Mouse (Mus musculus) embryonic facial prominence, embryonic 12.5 days (tissue): ENCODE measurements at regions not wholly inside any gene's neighbourhood (a gene's known extent, or its start where the extent isn't known, plus 50 kb on each side); places are given as distances from the start of the nearest gene placed in this dataset.

Source experiments
- ATAC-seq: fragments of 200-750 bp; cut with Nextera tagmentation; 2 replicates; pipeline ENCODE4 v1.8.0; 2017; ENCODE audit not compliant: insufficient number of reproducible peaks, insufficient read depth, low FRiP score, low TSS enrichment
- H3K27ac ChIP-seq: fragments of 300-500 bp; sonication (generic); 2 replicates; pipeline ENCODE4 v1.5.1; 2016; ENCODE audit warnings: mild to moderate bottlenecking
- H3K27me3 ChIP-seq: fragments of 300-500 bp; sonication (generic); 2 replicates; pipeline ENCODE4 v1.6.1; 2016; ENCODE audit warnings: mild to moderate bottlenecking, moderate library complexity
- H3K36me3 ChIP-seq: fragments of 300-500 bp; sonication (generic); 2 replicates; pipeline ENCODE4 v1.6.1; 2016; ENCODE audit warnings: mild to moderate bottlenecking
- H3K4me1 ChIP-seq: fragments of 300-500 bp; sonication (generic); 2 replicates; pipeline ENCODE4 v1.6.1; 2016
- H3K4me2 ChIP-seq: fragments of 300-500 bp; sonication (generic); replicated peaks from 2 replicates; pipeline ENCODE4 v1.6.1; 2016; ENCODE audit warnings: mild to moderate bottlenecking, moderate library complexity
- H3K4me3 ChIP-seq: fragments of 300-500 bp; sonication (generic); 2 replicates; pipeline ENCODE4 v1.5.1; 2016; ENCODE audit warnings: mild to moderate bottlenecking
- H3K9ac ChIP-seq: fragments of 300-500 bp; sonication (generic); 2 replicates; pipeline ENCODE4 v1.6.1; 2016; ENCODE audit warnings: mild to moderate bottlenecking, moderate library complexity
- H3K9me3 ChIP-seq: fragments of 300-500 bp; sonication (generic); 2 replicates; pipeline ENCODE4 v1.6.1; 2016; ENCODE audit warnings: mild to moderate bottlenecking, moderate library complexity
- WGBS: fragments of 180-500 bp; shearing (Covaris S2); methylation state at CpG from one replicate; pipeline ENCODE4 v1.1.7; 2016; 5-methylcytosine and 5-hydroxymethylcytosine counted together

- no peaks in the 10 kb centered on the region for H3K9me3 ChIP-seq
- peak overlapping the region; percentile 47; the same call in 1 of the 2 replicates for H3K27ac ChIP-seq
- no peak overlapping the region for H3K4me3 ChIP-seq
- H3K4me1 ChIP-seq: peaks cover 16% of the 10 kb centered on the region; the same call in 1 of the 2 replicates
- no peak overlapping the region for H3K9ac ChIP-seq
- ATAC-seq: no peak
- WGBS: 74% methylated on average over 4 of the region's 4 CpGs
- H3K27me3 ChIP-seq: no peaks in the 10 kb centered on the region
- no peaks in the 10 kb centered on the region for H3K36me3 ChIP-seq
- H3K4me2 ChIP-seq: no peak overlapping the region
Measured at GRCm38 (mm10) chr5:133172686-133173085, 629.5 kb upstream of the Auts2 start.

- no peak for ATAC-seq
- H3K9me3 ChIP-seq: no peaks in the 10 kb centered on the region
- peaks cover 24% of the 10 kb centered on the region; the same call in 1 of the 2 replicates for H3K4me1 ChIP-seq
- no peak overlapping the region for H3K4me2 ChIP-seq
- no peak overlapping the region for H3K9ac ChIP-seq
- no peak overlapping the region for H3K4me3 ChIP-seq
- H3K27ac ChIP-seq: no peak overlapping the region
- H3K36me3 ChIP-seq: no peaks in the 10 kb centered on the region
- WGBS: 21% methylated on average over 1 of the region's 1 CpGs
- H3K27me3 ChIP-seq: no peaks in the 10 kb centered on the region
Measured at GRCm38 (mm10) chr5:133171266-133171665, 628.1 kb upstream of the Auts2 start.

GRCm38 (mm10) chr5:133167576-133167975, 624.4 kb upstream of the Auts2 start:
- WGBS: 39% methylated on average over 2 of the region's 2 CpGs
- H3K36me3 ChIP-seq: no peaks in the 10 kb centered on the region
- no peaks in the 10 kb centered on the region for H3K9me3 ChIP-seq

DNA sequence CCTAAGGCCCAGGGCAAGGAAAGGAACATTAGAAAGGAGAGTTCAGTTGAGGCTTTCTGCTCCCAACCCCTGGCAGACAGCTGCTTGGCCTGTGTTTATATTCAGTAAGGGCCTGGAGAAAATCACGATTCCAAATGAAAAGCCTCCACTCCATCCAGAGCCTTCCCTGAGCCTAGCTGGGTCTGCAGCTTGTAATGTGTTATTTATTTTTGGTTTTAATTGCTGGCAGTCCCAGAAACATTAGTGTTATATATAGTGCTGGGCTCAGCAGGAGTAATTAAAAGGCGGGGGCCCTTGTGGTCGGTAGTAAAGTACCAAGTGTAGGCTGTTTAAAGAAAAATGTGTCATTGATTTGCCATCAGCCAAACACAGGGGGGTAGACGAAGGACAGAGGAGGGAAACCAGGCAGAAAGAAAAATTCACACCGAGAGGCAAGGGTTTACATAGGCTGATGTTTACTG, 623.9 kb upstream of the Auts2 start:
- Histone ChIP-seq H3K4me2 (no peak overlapping the region), H3K4me1 (peaks cover 12% of the 10 kb centered on the region; the same call in 1 of the 2 replicates), H3K9me3 (no peaks in the 10 kb centered on the region), H3K27ac (no peak overlapping the region), H3K9ac (no peak overlapping the region), H3K36me3 (no peaks in the 10 kb centered on the region), H3K4me3 (no peak overlapping the region), H3K27me3 (no peaks in the 10 kb centered on the region)
- WGBS: 24% methylated on average over 5 of the region's 5 CpGs
- no peak for ATAC-seq

More at GRCm38 (mm10) chr5:133167576-133167975, 624.4 kb upstream of the Auts2 start:
- ATAC-seq: no peak
- Histone ChIP-seq H3K4me3 (no peak overlapping the region), H3K9ac (no peak overlapping the region), H3K4me1 (peaks cover 12% of the 10 kb centered on the region; the same call in 1 of the 2 replicates), H3K27me3 (no peaks in the 10 kb centered on the region), H3K27ac (no peak overlapping the region), H3K4me2 (no peak overlapping the region)

- WGBS: 56% methylated on average over 5 of the region's 5 CpGs
- no peak for ATAC-seq
- H3K9me3 ChIP-seq: no peaks in the 10 kb centered on the region
- no peak overlapping the region for H3K27ac ChIP-seq
- no peak overlapping the region for H3K4me3 ChIP-seq
- H3K36me3 ChIP-seq: no peaks in the 10 kb centered on the region
- no peaks in the 10 kb centered on the region for H3K4me1 ChIP-seq
- no peak overlapping the region for H3K9ac ChIP-seq
- H3K4me2 ChIP-seq: no peak overlapping the region
- no peaks in the 10 kb centered on the region for H3K27me3 ChIP-seq
Measured at GRCm38 (mm10) chr5:133156115-133156857, 613.1 kb upstream of the Auts2 start.

DNA sequence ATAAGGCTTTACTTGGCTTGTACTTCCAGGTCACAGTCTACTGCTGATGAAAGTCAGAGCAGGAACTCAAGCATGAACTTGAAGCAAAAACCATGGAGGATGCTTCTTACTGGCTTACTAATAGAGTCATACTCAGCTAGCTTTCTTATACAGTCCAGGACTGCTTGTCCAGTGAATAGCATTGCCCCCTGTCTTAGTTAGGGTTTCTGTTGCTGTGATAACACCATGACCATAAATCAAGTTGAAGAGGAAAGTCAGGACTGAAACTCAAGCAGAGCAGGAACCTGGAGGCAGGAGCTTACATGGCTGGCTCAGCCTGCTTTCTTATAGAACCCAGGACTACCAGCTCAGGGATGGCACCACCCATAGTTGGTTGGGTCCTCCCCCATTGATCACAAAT, 602.9 kb upstream of the Auts2 start:
- Histone ChIP-seq H3K4me2 (no peak overlapping the region), H3K9me3 (0 out of 2 replicates have a peak, but pooled peaks cover 6% of the 10 kb centered on the region), H3K27ac (no peak overlapping the region), H3K36me3 (no peaks in the 10 kb centered on the region), H3K27me3 (no peaks in the 10 kb centered on the region), H3K4me3 (no peak overlapping the region), H3K4me1 (no peaks in the 10 kb centered on the region), H3K9ac (no peak overlapping the region)
- ATAC-seq: no peak

DNA sequence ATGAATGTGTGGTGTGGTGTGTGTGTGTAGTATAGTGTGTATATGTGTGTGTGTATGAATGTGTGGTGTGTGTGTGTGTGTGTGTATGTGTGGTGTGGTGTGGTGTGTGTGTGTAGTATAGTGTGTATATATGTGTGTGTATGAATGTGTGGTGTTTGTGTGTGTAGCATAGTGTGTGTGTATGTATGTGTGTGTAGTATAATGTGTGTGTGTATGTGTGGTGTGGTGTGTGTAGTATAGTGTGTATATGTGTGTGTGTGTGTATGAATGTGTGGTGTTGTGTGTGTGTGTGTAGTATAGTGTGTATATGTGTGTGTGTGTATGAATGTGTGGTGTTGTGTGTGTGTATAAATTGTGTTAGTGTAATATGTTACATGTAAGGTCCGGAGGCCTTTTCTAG, 600.5 kb upstream of the Auts2 start:
- H3K9ac ChIP-seq: peak overlapping the region; percentile 16; the same call in 1 of the 2 replicates
- WGBS: 100% methylated on average over 1 of the region's 1 CpGs
- no peaks in the 10 kb centered on the region for H3K4me1 ChIP-seq
- H3K27ac ChIP-seq: no peak overlapping the region
- no peak overlapping the region for H3K4me2 ChIP-seq
- H3K9me3 ChIP-seq: 0 out of 2 replicates have a peak, but pooled peaks cover 6% of the 10 kb centered on the region
- H3K4me3 ChIP-seq: no peak overlapping the region
- no peaks in the 10 kb centered on the region for H3K27me3 ChIP-seq
- ATAC-seq: 0 out of 2 replicates have a peak, but pooled peaks have one; percentile 47
- no peaks in the 10 kb centered on the region for H3K36me3 ChIP-seq

GRCm38 (mm10) chr5:133142401-133143115, 599.4 kb upstream of the Auts2 start:
- ATAC-seq: no peak

DNA sequence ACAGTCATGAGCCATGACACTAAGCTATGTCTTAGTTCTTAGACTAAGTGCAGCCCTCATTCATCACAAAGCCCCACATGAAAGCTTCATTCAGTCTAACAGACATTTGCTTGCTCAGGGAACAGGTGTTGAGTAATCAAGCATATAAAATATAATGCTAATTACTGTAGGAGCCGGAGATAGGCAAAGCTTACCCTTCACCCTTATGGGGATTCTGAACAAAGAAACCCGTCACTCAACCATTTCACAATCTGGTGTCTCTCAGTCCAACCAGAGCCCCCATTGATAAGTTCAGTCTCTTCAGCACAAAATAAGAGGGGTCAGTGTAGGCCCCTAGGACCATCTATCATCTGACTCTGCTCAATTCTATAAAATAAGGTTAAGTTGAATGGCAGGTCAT, 587.9 kb upstream of the Auts2 start:
- no peaks in the 10 kb centered on the region for H3K36me3 ChIP-seq
- ATAC-seq: no peak

More at GRCm38 (mm10) chr5:133142401-133143115, 599.4 kb upstream of the Auts2 start:
- H3K27me3 ChIP-seq: no peaks in the 10 kb centered on the region
- 0 out of 2 replicates have a peak, but pooled peaks cover 6% of the 10 kb centered on the region for H3K9me3 ChIP-seq
- 83% methylated on average over 11 of the region's 11 CpGs for WGBS
- no peak overlapping the region for H3K4me2 ChIP-seq
- no peaks in the 10 kb centered on the region for H3K36me3 ChIP-seq
- H3K4me3 ChIP-seq: no peak overlapping the region
- H3K27ac ChIP-seq: no peak overlapping the region
- no peaks in the 10 kb centered on the region for H3K4me1 ChIP-seq
- H3K9ac ChIP-seq: no peak overlapping the region

DNA sequence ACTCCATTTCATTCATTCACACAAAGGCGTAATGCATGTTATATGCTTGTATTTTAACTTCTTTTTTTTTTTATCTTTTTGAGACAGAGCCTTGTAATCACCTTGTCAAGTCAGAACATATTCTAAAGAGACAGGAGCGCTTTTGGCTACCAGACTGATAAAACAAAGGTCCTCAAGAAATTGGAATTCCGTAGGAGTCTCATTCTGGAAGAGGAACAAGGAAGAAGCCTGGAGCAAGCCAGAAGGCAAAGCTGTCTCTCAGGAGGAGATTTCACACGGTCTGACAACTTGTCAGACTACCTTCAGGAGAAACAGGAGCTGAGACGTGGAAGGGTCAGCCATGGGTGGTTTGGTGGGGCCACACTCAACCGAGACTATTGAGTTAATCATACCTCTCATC, 587.2 kb upstream of the Auts2 start:
- ATAC-seq: no peak
- 69% methylated on average over 6 of the region's 6 CpGs for WGBS
- H3K27ac ChIP-seq: no peak overlapping the region

More for the DNA sequence above, 587.9 kb upstream of the Auts2 start:
- Histone ChIP-seq H3K4me3 (no peak overlapping the region), H3K4me1 (no peaks in the 10 kb centered on the region), H3K4me2 (no peak overlapping the region), H3K27ac (no peak overlapping the region), H3K9ac (no peak overlapping the region), H3K27me3 (no peaks in the 10 kb centered on the region), H3K9me3 (0 out of 2 replicates have a peak, but pooled peaks cover 4% of the 10 kb centered on the region)
- 83% methylated on average over 2 of the region's 2 CpGs for WGBS

DNA sequence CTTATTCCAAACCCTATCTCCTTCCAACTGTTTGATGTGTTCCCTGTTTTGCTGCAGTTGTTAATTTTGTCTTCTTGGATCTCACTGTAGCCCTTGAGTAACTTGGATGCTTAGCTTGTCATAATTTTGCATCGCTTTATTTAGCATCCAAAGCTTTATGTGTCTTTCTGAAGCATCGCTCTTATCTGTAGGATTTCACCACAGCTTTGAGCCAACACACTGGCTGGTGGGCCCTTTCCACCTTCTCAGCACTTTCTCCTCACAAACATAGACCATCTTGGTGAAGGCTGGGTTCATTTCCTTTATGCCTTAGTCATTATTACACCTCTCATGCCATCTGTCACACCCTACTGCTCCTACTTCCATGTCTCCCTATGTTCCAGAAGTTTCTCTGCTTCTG, 581.1 kb upstream of the Auts2 start:
- WGBS: 92% methylated on average over 2 of the region's 2 CpGs
- Histone ChIP-seq H3K4me1 (no peaks in the 10 kb centered on the region), H3K9me3 (no peaks in the 10 kb centered on the region), H3K4me3 (no peak overlapping the region), H3K27ac (no peak overlapping the region), H3K4me2 (no peak overlapping the region), H3K36me3 (no peaks in the 10 kb centered on the region), H3K27me3 (no peaks in the 10 kb centered on the region), H3K9ac (no peak overlapping the region)
- ATAC-seq: no peak

More for the DNA sequence above, 587.2 kb upstream of the Auts2 start:
- H3K9ac ChIP-seq: no peak overlapping the region
- no peaks in the 10 kb centered on the region for H3K27me3 ChIP-seq
- H3K36me3 ChIP-seq: no peaks in the 10 kb centered on the region
- H3K9me3 ChIP-seq: 0 out of 2 replicates have a peak, but pooled peaks cover 4% of the 10 kb centered on the region
- H3K4me3 ChIP-seq: no peak overlapping the region
- H3K4me1 ChIP-seq: no peaks in the 10 kb centered on the region
- no peak overlapping the region for H3K4me2 ChIP-seq

- no peak for ATAC-seq
- no peak overlapping the region for H3K4me2 ChIP-seq
- H3K9ac ChIP-seq: no peak overlapping the region
- 87% methylated on average over 4 of the region's 4 CpGs for WGBS
- no peaks in the 10 kb centered on the region for H3K4me1 ChIP-seq
- no peak overlapping the region for H3K27ac ChIP-seq
- H3K27me3 ChIP-seq: no peaks in the 10 kb centered on the region
- H3K4me3 ChIP-seq: no peak overlapping the region
- no peaks in the 10 kb centered on the region for H3K36me3 ChIP-seq
- no peaks in the 10 kb centered on the region for H3K9me3 ChIP-seq
Measured at GRCm38 (mm10) chr5:133113946-133114345, 570.8 kb upstream of the Auts2 start.
